Mouse (Mus musculus): Measurements from ENCODE around the gene Clca2. TPM values are rescaled to one million over a fixed set of nuclear protein-coding genes. Genes with fewer than 3 reads are reported as not detected.
A peak's percentile ranks its signal among the peaks of the same experiment; 100 is the strongest.
"Not testable (repeated sequence)": the region's sequence is repeated elsewhere in the genome, so short reads cannot be mapped to it uniquely, and the experiment has no call there.

The Clca2 gene
- polyA plus RNA-seq, 1 experiment from 2014 or later: 0.22 TPM

- Histone ChIP-seq H3K27ac (replicated peaks) (no peak overlapping the region), H3K27me3 (replicated peaks; ENCODE audit: low read depth, poor library complexity, severe bottlenecking) (no peaks in the 10 kb centered on the region), H3K9me3 (no peaks in the 10 kb centered on the region), H3K4me1 (no peaks in the 10 kb centered on the region), H3K4me3 (no peak overlapping the region), H3K36me3 (replicated peaks) (no peaks in the 10 kb centered on the region)
- DNase-seq (ENCODE audit: low spot score): no peak
- WGBS: 88% methylated on average over 3 of the region's 3 CpGs
Measured at GRCm38 (mm10) chr3:145072339-145072738, 26.9 kb downstream of the Clca2 start.

- WGBS: 80% methylated on average over 4 of the region's 4 CpGs
- Histone ChIP-seq H3K27me3 (replicated peaks; ENCODE audit: low read depth, poor library complexity, severe bottlenecking) (no peaks in the 10 kb centered on the region), H3K27ac (replicated peaks) (no peak overlapping the region), H3K36me3 (replicated peaks) (no peaks in the 10 kb centered on the region), H3K4me3 (no peak overlapping the region), H3K9me3 (no peaks in the 10 kb centered on the region), H3K4me1 (no peaks in the 10 kb centered on the region)
- no peak for DNase-seq (ENCODE audit: low spot score)
Measured at GRCm38 (mm10) chr3:145068964-145069363, 30.3 kb downstream of the Clca2 start.

- not testable (repeated sequence) for H3K36me3 ChIP-seq (replicated peaks); H3K27ac ChIP-seq (replicated peaks); H3K4me1 ChIP-seq; DNase-seq (ENCODE audit: low spot score); H3K9me3 ChIP-seq; H3K4me3 ChIP-seq; H3K27me3 ChIP-seq (replicated peaks; ENCODE audit: low read depth, poor library complexity, severe bottlenecking)
- 99% methylated on average over 3 of the region's 3 CpGs for WGBS
Measured at GRCm38 (mm10) chr3:145055138-145055537, 44.1 kb downstream of the Clca2 start.

GRCm38 (mm10) chr3:145049820-145050219 lies 49.4 kb downstream of the Clca2 start:
- Histone ChIP-seq H3K27me3 (replicated peaks; ENCODE audit: low read depth, poor library complexity, severe bottlenecking) (no peaks in the 10 kb centered on the region), H3K27ac (replicated peaks) (no peak overlapping the region), H3K4me1 (no peaks in the 10 kb centered on the region), H3K4me3 (no peak overlapping the region), H3K9me3 (no peaks in the 10 kb centered on the region), H3K36me3 (replicated peaks) (no peaks in the 10 kb centered on the region)
- WGBS: 82% methylated on average over 3 of the region's 3 CpGs
- no peak for DNase-seq (ENCODE audit: low spot score)

GRCm38 (mm10) chr3:145038813-145039212 lies 60.4 kb downstream of the Clca2 start:
- no peaks in the 10 kb centered on the region for H3K9me3 ChIP-seq
- no peak overlapping the region for H3K4me3 ChIP-seq
- H3K27ac ChIP-seq (replicated peaks): no peak overlapping the region
- H3K4me1 ChIP-seq: no peaks in the 10 kb centered on the region
- WGBS: 76% methylated on average over 3 of the region's 3 CpGs
- H3K27me3 ChIP-seq (replicated peaks; ENCODE audit: low read depth, poor library complexity, severe bottlenecking): no peaks in the 10 kb centered on the region
- no peaks in the 10 kb centered on the region for H3K36me3 ChIP-seq (replicated peaks)
- no peak for DNase-seq (ENCODE audit: low spot score)

- Histone ChIP-seq H3K9me3 (no peaks in the 10 kb centered on the region), H3K4me3 (no peak within 1 kb of the TSS), H3K27ac (replicated peaks) (no peak within 1 kb of the TSS), H3K4me1 (no peaks in the 10 kb centered on the region), H3K27me3 (replicated peaks; ENCODE audit: low read depth, poor library complexity, severe bottlenecking) (no peaks in the 10 kb centered on the region), H3K36me3 (replicated peaks) (no peaks in the 10 kb centered on the region)
- no peak for DNase-seq (ENCODE audit: low spot score)
Measured at GRCm38 (mm10) chr3:145032676-145033075, 66.6 kb downstream of the Clca2 start, which contains the start of gene Clca1. Gene Clca1, minus strand, starts transcription at chr3:145032776.

GRCm38 (mm10) chr3:145028036-145028435 lies 71.2 kb downstream of the Clca2 start:
- Histone ChIP-seq H3K4me1 (no peaks in the 10 kb centered on the region), H3K9me3 (no peaks in the 10 kb centered on the region), H3K27ac (replicated peaks) (no peak overlapping the region), H3K27me3 (replicated peaks; ENCODE audit: low read depth, poor library complexity, severe bottlenecking) (no peaks in the 10 kb centered on the region), H3K36me3 (replicated peaks) (no peaks in the 10 kb centered on the region), H3K4me3 (no peak overlapping the region)
- WGBS: 72% methylated on average over 3 of the region's 3 CpGs
- DNase-seq (ENCODE audit: low spot score): no peak

GRCm38 (mm10) chr3:145026750-145027149 lies 72.5 kb downstream of the Clca2 start:
- H3K9me3 ChIP-seq: no peaks in the 10 kb centered on the region
- no peak overlapping the region for H3K4me3 ChIP-seq
- H3K27ac ChIP-seq (replicated peaks): no peak overlapping the region
- no peaks in the 10 kb centered on the region for H3K4me1 ChIP-seq
- peak; percentile 43 for DNase-seq (ENCODE audit: low spot score)
- no peaks in the 10 kb centered on the region for H3K36me3 ChIP-seq (replicated peaks)
- no peaks in the 10 kb centered on the region for H3K27me3 ChIP-seq (replicated peaks; ENCODE audit: low read depth, poor library complexity, severe bottlenecking)
- WGBS: 23% methylated on average over 3 of the region's 3 CpGs

Other genes starting within 250 kb of the Clca2 start
- not detected in 2 replicates for gene Clca4b, start 166.9 kb downstream of the Clca2 start, polyA plus RNA-seq (2016; fragmentation: Nextera tagmentation; extraction: Ambion mirVana)
- gene Clca4a, start 124.4 kb downstream of the Clca2 start, polyA plus RNA-seq (2016; fragmentation: Nextera tagmentation; extraction: Ambion mirVana): 0.05 TPM in 2 replicates
- gene Clca1, start 66.7 kb downstream of the Clca2 start, polyA plus RNA-seq (2016; fragmentation: Nextera tagmentation; extraction: Ambion mirVana): not detected in 2 replicates
- gene Odf2l, start 19.1 kb upstream of the Clca2 start, polyA plus RNA-seq (2016; fragmentation: Nextera tagmentation; extraction: Ambion mirVana): 19.5 and 19.9 TPM in 2 replicates
- gene Col24a1, start 193.0 kb upstream of the Clca2 start, polyA plus RNA-seq (2016; fragmentation: Nextera tagmentation; extraction: Ambion mirVana): 1.1 TPM in 2 replicates

Measured in embryonic facial prominence, embryonic 10.5 days (tissue).